Mouse (Mus musculus): Measurements from ENCODE around the gene Ccl6. TPM values are rescaled to one million over a fixed set of nuclear protein-coding genes. Genes with fewer than 3 reads are reported as not detected.

The Ccl6 gene
- total RNA-seq, 2 experiments from 2014 or later = 4.2 to 9.4 TPM

DNA sequence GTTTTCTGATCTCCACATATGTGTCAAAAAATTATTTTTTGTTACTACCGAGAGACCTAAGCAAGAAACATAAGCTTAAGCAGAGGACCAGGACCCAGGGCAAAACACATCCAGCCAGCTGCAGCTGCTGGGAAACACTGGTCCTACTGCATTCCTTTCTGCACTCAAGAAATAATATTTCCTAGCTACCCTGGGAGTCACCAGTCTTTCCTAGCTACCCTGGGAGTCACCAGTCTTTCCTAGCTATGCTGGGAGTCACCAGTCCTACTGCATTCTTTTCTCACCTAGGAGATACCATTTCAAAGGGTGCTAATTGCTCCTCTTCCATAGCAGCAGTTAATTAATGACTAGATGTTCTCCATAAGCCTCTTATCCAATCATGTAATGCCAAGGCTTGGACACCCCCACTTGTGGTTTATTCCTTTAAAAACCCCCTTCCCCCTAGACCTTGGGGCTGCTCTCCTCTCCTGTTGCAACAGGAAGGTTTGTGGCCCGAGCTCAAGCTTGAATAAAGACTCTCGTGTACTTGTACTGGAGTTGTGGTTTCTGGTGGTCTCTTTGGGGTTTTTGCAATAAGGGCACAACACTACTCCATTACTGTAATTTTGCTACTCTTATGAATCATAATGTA lies 5.4 kb upstream of the Ccl6 start:
- intact Hi-C loops (cut with DNase I) = no loop called here
- no peak for DNase-seq

DNA sequence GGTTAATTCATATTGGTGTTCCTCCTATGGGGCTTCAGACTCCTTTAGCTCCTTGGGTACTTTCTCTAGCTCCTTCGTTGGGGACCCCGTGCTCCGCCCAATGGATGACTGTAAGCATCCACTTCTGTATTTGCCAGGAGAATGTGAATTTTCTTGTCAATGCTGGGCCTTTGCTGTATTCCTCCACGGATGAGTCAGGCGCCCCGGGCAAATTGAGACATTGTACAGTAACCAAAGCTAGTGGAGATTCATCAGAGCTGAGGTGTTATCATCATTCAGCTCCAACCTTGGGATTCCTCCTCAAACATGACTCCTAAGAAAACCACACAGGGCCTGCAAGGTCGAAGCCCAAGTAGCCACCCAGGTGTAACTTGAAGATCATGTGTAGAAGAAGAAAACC lies 4.9 kb upstream of the Ccl6 start:
- DNase-seq = no peak
- intact Hi-C loops (cut with DNase I) = no loop called here

DNA sequence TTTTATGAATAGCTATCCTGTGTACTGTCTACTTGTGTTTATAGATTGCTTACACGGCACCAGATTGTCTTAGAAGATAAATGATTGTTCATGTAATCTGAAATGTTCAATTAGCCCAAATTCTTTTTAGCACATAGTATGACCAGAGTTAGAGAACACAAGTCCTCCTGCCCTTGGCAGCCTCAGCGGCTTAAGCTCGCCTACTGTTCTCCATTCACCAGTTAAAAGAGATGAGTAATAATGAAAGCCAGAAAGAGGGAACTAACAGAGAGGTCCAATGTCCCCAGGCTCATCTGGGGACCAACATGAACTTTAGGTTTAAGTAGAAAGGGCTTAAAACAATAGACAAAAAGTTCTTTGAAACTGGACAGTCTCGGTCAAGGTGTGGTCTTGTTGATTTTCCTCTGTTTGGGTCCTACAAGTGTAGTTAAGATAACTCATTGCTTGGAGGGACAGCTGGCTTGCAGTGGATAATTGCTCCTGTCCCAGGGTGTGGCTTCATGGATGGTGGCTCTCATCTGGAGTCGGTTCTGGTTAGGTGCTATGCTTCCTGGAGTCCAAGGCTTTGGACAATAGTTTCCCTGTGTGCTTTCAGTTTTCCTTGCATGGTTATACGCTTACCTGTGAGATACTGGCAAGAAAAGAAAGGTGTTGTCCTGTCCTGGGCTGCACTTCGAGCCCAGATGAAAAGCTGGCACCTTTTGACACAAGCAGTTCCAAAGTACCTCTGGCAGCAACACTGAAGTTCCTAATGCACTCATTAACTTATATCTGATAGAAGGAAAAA lies 3.0 kb upstream of the Ccl6 start:
- intact Hi-C loops (cut with DNase I) = no loop called here
- no peak for DNase-seq

DNA sequence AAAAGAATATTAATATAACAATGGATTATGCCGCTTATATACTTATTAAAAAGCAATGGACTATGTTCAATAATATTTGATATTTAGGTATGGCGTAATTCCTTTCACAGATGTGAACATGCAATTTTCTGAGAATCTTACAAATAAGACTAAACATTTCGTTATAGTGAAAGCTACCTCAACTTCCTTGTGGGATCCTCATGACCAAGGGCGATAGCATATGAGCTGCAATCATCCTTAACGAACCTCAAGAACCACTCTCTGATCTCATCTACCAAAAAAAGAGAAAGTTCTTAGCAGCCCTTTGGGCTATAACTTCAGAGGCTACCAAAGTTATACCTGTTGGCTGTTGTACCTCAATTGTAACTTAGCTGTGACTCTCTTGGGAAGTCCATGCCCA lies 566 bp upstream of the Ccl6 start:
- DNase-seq = no peak
- intact Hi-C loops (cut with DNase I) = loop anchor here (5.0 kb wide), 1 partner anchor 954 kb away; no protein-coding TSS in a partner anchor

DNA sequence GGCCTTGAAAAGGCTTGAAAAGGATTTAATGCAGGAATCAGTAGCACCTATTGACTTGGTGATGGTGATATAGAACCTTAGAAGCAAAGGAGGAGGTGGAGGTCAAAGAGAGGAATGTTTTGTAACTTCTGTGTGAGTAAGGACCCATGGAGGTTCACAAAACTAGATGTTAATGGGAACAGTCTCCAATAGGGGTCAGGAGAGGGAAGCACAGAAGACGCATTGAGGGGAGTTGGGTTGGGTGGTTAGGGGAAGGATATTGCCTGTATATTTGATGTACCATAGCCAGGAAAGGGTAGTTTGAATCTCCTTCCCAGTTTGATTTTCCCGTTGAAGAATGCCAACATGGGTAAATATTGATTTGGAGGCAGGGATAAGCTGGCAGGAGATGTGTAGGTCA lies 8.7 kb downstream of the Ccl6 start:
- no peak for DNase-seq
- intact Hi-C loops (cut with DNase I) = no loop called here

DNA sequence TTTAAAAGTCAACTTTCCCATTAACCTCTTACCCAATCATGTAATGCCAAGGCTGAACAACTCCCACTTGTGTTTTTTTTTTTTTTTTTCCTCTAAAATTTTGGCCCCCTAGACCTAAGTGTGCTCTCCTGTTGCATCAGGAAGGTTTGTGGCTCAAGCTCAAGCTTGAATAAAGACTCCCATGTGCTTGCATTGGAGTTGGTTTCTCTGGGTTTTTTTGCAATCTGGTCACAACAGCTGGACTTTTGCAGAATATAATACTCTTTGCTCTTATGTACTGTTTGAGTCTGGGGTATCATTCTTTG lies 9.5 kb downstream of the Ccl6 start:
- intact Hi-C loops (cut with DNase I) = no loop called here
- DNase-seq = no peak

DNA sequence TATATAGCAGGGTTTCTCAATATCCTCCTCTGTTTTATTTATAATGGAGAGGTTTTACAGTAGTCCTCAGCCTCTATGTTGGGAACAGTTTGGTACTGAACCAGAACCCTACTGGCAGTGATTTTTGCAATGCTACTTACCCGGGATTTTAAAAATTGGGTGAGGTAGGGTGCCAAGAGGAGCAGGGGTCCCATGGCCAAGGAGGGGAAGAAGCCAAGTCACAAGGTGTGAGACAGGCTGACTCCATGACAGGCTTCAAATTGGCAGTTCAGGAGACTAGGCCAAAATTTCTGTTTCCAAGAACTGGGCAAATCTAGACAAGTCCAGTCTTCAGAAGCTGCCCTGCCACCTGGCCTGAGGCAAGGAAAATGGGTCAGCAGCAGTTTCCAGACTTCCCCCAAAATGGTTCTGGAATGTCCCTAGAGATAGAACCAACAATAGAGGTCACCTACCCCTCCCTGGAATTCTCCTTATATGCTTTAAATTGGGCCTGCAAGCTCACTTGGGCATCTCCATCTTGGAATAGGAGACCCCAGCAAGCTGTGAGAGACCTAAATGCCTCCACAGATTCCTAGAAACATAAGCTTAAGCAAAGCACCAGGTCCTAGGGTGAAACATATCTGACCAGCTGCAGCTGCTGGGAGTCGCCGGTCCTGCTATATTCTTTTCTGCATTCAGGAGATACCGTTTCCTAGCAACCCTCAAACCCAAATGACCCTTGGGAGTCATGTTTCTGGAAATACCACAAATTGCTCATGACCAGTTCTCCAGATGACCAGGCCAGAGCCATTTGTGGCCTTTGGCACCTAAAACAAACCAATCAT lies 10.0 kb downstream of the Ccl6 start:
- intact Hi-C loops (cut with DNase I) = no loop called here
- DNase-seq = no peak

DNA sequence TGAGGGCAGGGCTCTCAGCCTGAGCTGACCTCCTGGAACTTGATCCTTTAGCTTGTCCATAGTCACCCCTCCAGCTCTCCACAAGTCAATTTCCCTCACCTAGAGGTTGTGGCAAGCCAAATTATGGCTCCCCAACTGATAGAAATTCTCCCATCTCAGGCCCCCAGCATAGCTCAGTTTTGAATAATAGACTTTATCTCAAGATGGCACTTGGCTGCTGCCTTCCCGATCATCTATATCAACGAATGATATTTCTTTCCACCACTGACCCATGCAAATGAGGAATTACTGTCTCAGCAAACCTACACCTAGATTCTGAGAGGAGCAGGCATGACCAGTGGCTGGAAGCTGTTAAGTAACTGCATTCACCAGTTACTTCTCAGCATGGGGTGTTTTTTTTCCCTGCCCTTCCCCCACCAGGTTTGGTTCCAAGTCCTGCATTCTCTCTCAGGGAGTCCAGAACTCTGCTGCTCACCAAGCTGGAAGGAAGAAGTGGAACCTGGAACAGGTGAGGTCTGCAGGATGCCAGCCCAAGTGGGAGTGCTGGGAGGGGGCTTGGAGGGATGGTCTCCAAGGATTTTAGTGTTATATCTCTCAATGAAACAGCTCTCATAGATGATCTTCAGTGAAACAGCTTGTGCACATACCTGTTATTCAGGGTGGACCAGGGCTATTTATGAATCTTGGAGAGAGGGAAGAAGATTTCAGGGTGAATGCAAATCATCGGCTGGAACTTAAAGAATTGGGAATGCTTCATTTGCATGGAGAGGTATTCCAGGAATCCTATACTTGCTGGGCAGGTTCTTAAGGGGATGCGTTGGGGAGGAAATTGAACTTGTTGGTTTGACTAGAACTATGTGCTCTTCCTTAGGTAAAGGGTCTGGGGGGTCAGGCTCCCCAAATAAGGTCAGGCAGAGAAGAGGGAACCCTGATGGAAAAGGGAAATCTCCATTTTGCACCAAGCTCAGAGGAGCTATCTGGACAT lies 11.0 kb downstream of the Ccl6 start:
- no peak for DNase-seq
- intact Hi-C loops (cut with DNase I) = no loop called here

DNA sequence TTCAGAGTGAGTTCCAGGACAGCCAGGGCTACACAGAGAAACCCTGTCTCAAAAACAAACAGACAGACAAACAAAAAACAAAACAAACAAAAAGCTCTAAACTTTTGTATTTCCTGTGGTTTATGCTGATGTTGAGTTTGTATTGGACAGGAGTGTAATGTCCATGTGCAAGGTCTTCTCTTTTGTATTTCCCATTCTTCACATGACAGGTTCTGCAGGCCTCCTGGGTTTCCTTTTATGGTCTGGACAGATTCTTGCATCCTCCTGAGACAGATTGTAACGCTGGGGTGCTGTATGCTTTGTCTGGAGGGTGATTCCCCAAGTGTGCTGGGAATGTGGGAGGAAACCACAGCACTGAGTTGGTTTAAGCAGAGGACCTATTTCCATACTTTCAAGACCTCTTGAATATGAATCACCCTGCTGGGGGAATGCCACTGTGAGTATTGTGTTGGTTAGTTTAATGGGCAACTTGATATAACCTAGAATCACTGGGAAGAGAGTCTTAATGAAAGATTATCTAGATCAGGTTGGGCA lies 12.1 kb downstream of the Ccl6 start:
- intact Hi-C loops (cut with DNase I) = no loop called here
- DNase-seq = no peak

DNA sequence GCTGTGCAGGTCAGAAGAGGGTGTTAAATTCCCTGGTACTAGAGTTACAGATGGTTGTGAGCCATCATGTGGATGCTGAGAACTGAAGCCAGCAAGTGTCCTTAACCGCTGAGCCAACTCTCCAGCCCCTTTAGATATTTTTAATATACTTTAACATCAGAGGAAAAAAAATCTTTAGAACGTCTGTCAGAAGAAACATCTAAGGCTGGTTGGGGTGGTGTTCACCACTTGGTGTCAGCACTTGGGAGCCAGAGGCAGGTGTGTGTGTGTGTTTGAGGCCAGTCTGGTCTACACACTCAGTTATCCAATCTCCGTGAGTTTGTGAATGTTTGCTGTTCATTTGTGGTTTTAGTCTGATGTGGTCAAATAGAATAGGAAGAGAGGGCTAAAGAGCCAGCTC lies 13.9 kb downstream of the Ccl6 start:
- intact Hi-C loops (cut with DNase I) = no loop called here
- no peak for DNase-seq

DNA sequence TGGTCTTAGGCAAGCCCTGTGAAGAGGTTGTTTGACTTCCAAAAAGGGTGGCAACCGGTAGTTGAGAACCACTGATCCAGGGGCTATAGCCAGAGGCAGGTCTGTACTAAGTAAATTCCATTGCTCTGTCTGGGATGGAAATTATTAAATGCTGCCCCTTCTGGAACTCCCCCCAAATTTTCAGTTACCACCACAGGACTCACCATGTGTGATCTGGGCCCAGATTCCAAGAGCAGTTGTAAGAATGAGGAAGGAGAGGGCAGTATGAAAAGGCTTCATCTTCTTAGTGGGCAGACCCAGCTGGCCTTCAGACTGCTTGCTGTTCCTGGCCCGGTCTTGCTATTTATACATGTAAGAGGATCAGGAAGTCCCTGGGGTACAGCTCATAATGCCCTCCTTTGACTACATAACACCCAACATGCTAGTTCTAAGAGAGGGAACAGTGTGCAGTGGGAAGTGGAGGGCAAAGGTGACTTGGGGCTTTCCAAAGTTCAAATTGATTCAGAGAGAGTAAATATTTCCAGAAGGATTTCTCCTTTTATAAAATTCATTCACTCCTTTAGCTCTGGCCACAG lies 14.6 kb downstream of the Ccl6 start, which contains the start of gene Ccl9:
Gene Ccl9, minus strand, starts transcription at position 451 of the 575 bp plus-strand sequence.
- DNase-seq = no peak
- intact Hi-C loops (cut with DNase I) = no loop called here

DNA sequence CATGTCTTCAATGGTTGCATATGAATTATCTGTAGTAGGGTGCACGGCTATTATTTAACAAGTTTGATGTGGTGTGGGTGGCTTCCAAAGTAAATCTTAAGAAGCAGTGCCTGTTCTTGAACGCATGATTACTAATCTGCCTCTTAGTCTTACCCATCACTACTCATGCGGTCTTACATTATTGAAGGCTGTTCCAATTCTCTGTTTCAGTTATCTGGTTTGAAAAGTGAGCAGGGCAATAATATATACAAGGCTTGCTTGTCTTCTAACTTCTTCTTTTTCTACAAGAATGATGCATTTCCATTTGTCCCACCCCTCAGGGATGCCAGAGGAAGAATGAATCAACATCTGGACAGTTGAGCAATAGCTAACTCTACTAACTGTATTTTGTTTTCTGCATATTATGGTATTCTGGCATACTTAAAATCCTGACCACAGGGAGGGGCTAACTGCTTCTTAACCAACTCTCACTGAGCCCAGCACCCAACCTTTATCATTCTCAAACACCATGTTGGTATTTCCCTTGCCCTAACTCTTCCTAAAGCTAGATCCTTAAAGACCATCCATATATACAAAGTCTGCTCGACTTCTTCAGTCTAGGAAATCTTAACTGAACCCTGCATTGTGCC lies 15.8 kb downstream of the Ccl6 start:
- intact Hi-C loops (cut with DNase I) = no loop called here
- no peak for DNase-seq

DNA sequence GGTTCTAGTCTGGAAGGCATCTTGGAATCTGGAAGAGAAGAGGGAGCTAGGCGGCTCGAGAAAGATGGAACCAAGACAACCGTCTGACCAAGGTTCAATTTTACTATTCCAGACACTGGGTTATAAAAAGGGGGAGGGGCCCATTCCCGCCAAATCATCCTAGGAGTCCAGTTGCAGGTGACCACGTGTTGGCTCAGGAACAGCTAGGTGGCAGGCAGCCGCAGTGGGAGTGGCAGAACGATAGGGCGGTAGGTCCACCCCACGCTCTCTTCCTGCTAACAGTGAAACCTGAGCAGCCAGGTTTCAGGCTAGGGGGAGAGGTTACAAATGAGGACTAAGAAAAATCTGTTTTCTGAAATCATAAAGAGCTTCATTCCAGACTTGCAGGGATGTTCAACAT lies 20.1 kb downstream of the Ccl6 start:
- intact Hi-C loops (cut with DNase I) = no loop called here

DNA sequence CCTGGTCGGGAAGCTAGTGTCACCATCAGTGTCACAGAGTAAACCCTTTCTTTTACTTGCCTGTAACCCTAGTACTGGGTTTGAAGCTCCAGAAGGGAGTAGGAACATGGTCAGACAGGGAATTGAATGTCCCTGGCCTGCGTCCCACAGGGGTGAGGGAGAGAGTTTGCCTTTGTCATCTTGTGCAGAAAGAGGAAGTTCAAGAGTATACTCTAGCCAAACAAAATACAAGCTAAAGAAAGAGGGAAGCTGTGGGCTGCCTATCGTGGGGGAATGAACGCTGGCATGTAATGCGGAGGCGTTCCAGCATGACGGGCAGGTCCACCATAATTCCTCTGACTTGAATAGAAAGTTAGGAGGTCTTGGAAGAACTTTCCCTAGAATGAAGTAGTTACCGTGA lies 20.7 kb downstream of the Ccl6 start:
- intact Hi-C loops (cut with DNase I) = no loop called here
- no peak for DNase-seq

More for the DNA sequence above, 20.1 kb downstream of the Ccl6 start:
- no peak for DNase-seq

DNA sequence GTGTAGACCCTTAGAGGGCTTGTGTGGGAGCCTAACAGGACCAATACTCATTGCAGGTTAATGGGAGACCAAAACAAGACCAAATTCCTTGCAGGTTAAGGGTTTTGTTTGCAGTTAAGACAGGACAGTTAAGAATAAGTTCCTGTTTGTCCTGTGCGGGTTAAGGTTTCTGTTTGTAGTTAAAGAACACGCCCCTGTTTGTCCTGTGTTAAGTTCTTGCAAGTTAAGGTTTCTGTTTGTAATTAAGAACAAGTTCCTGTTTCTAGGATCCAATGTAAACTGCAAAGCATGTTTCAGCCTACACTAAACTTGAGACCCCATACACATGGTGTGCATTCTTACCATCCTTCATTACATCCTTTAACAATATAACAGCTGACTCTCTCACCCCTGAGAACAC lies 22.7 kb downstream of the Ccl6 start:
- DNase-seq = no peak
- intact Hi-C loops (cut with DNase I) = no loop called here

DNA sequence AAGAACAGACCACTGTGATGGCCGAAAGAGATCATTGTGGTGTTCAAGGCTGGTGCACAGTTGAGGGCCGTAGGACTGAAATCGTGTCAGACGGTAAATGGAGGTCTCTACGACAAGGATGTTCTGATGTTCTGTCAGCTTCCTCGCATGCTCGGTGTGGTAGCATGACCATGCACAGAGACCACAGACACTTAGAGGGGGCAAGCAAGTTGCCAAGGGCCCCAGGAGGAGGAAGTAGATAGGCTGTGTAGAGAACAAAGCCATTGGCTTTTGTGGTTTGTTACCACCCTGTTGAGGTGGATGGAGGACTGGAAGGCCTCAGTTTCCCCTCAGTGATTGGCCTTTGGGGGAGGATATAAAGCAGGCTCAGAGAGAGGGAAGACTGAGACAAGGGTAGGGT lies 23.6 kb downstream of the Ccl6 start:
- no peak for DNase-seq
- intact Hi-C loops (cut with DNase I) = no loop called here

DNA sequence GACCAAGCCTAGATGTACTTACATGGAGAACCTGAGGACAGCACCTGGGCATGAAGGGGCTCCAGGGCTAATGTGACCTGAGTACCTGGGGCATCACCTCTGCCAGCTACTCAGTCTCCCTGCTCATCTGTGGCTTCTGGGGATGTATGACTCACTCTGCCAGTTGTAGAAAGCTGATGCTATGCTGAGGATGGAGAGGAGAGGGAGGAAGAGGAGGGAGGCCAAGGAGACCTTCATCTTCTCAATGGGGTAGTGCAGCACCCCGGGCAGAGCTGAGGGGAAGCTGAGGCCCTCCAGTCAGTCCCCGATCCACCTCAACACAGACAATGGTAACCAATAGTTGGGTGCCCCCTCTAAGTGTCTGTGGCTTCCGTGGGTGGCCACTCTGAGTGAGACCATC lies 24.1 kb downstream of the Ccl6 start:
- intact Hi-C loops (cut with DNase I) = no loop called here
- DNase-seq = no peak

DNA sequence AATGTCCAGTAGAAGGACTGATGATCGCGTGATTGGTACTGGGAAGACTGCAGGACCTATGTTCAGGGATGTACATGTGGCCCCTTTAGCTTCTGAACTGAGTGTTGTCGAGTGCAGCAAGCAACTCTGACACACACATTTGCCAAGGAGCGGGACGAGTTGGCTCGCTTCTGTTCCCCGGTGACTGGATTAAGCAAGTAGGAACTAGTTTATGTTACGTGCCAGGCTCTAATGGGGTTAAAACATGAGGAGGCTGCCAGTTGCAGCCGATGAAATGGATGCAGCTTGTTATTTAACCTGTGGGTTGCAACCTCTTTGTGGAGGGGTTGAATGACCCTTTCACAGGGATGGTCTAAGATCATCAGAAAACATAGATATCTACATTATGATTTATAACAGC lies 24.8 kb downstream of the Ccl6 start:
- DNase-seq = no peak
- intact Hi-C loops (cut with DNase I) = no loop called here

DNA sequence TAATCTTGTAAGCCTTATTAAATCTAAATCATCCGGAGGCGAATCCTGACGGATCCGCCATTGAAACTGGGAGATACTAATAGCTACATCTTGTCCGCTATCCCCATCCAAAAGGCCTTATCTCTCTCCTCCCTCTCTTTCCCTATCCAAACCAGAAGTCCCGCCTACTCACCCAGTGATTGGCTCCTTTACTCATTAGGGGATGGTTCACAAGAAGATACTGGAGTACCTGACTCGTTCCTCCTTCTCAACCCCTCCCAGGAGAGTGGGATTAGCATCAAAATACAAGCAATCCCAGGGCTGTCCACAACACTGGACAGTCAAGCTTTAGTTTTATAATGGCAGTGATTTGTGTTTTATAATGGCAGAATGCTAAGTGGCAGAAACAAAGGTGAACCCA lies 25.6 kb downstream of the Ccl6 start:
- no peak for DNase-seq
- intact Hi-C loops (cut with DNase I) = no loop called here

Measured in gastrocnemius, postnatal 36 days (tissue).